Mouse (Mus musculus) thymus, adult 2 months (tissue): ENCODE measurements around the gene Iba57. TPM values are rescaled to one million over a fixed set of nuclear protein-coding genes. Genes with fewer than 3 reads are reported as not detected.
"Not testable (repeated sequence)": the region's sequence is repeated elsewhere in the genome, so short reads cannot be mapped to it uniquely, and the experiment has no call there.

Source experiments
- DNase-seq: peaks from one replicate; pipeline ENCODE4 v3.0.0; 2021
- H3K27ac ChIP-seq: fragments of 200-500 bp; 2 replicates; pipeline ENCODE4 v1.5.1; 2012; ENCODE audit warnings: low read length, control low read depth; ENCODE audit not compliant: control insufficient read depth, insufficient read depth
- H3K27me3 ChIP-seq: fragments of 200-500 bp; 2 replicates; pipeline ENCODE4 v1.6.1; 2012; ENCODE audit warnings: mild to moderate bottlenecking, low read length, moderate library complexity, mixed read lengths; ENCODE audit not compliant: control insufficient read depth, insufficient read depth
- H3K36me3 ChIP-seq: fragments of 200-500 bp; 2 replicates; pipeline ENCODE4 v1.6.1; 2012; ENCODE audit warnings: mild to moderate bottlenecking, low read length, moderate library complexity; ENCODE audit not compliant: control insufficient read depth, insufficient read depth
- H3K4me1 ChIP-seq: fragments of 200-500 bp; replicated peaks from 2 replicates; pipeline ENCODE4 v1.6.1; 2012; ENCODE audit warnings: low read length; ENCODE audit not compliant: control insufficient read depth, insufficient read depth
- H3K4me3 ChIP-seq: fragments of 200-500 bp; 2 replicates; pipeline ENCODE4 v1.5.1; 2012; ENCODE audit warnings: mild to moderate bottlenecking, low read length, control low read depth, moderate library complexity; ENCODE audit not compliant: control insufficient read depth, insufficient read depth
- CTCF ChIP-seq: fragments of 200-500 bp; IDR thresholded peaks from 2 replicates; pipeline ENCODE4 v1.5.1; 2012; ENCODE audit warnings: mild to moderate bottlenecking, control low read depth, low read length, moderate library complexity, borderline replicate concordance; ENCODE audit not compliant: control insufficient read depth, poor library complexity, insufficient read depth; ENCODE audit errors: extremely low read depth
- POLR2A ChIP-seq: fragments of 200-500 bp; IDR thresholded peaks from 2 replicates; pipeline ENCODE4 v1.6.1; 2012; ENCODE audit warnings: mild to moderate bottlenecking, low read length, control low read depth, moderate library complexity; ENCODE audit not compliant: control insufficient read depth, poor library complexity, insufficient read depth; ENCODE audit errors: extremely low read depth
- WGBS: fragments of 180-500 bp; shearing (Covaris S2); methylation state at CpG from one replicate; pipeline ENCODE4 v1.1.7; 2018; 5-methylcytosine and 5-hydroxymethylcytosine counted together
- polyA plus RNA-seq: library from polyadenylated mRNA; depleted of rRNA; stranded (reverse); fragments of >200 nt; gene quantifications from 2 replicates; pipeline ENCODE4 v1.2.3, GENCODE M21; 2012; rRNA removed

The Iba57 gene
- 7.2 and 8.9 TPM in 2 replicates for polyA plus RNA-seq

DNA sequence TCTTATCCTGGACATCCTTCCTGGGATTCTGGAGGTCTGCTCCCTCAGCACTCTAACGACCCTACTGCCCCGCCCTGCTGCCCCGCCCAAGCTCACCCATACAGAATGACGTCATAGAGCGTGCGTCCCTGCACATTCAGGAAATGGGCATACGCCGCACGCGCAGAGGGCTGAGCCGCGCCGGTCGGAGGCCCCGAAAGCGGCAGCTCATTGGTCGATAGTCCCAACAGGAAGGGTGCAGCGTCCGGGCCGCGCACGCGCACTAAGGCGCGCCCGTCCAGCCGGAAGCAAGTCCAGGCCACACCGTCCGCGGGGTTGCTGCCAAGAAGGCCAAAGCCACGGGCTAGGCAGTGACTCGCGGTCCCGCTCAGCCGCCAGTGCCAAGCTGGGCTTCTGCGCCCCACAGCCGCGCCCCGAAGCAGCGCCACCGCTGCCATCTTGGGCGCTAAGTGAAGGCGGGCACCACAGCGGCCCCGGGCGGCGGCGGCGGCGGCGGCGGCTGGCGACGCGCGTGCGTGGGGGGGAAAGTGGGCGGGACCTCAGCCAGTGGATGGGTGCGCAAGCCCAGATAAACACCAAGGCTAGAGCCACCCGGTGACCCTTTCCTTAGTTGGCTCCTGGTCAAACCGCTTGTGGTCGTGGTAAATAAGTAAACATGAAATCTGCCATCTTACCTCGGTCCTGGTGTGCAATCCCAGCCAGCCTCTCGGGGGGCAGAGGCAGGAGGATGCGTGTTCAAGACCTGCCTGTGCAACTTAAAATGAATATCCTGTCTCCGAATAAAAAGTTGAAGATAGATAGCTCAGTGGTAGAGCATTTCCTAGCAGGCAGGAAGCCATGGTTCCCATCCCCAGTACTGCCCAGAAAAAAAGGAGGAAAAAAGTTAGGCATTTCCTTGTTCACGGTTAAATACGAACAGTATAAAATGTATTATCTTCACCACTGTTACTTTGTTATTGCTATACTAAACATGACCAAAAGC, at the start of gene Iba57:
Iba57 (minus strand) TSS at position 485 of the 982 bp plus-strand sequence.
- peak within 1 kb of the TSS; percentile 54 for H3K27ac ChIP-seq
- H3K27me3 ChIP-seq = no peaks in the 10 kb centered on the region
- WGBS = 3% methylated on average over 68 of the region's 68 CpGs
- H3K4me1 ChIP-seq = peaks cover 11% of the 10 kb centered on the region
- TF ChIP-seq CTCF (no peak; the same call in none of the 2 replicates), POLR2A (peak; percentile 83)
- DNase-seq = peak; percentile 95
- H3K36me3 ChIP-seq = no peaks in the 10 kb centered on the region
- H3K4me3 ChIP-seq = peak within 1 kb of the TSS; percentile 59

DNA sequence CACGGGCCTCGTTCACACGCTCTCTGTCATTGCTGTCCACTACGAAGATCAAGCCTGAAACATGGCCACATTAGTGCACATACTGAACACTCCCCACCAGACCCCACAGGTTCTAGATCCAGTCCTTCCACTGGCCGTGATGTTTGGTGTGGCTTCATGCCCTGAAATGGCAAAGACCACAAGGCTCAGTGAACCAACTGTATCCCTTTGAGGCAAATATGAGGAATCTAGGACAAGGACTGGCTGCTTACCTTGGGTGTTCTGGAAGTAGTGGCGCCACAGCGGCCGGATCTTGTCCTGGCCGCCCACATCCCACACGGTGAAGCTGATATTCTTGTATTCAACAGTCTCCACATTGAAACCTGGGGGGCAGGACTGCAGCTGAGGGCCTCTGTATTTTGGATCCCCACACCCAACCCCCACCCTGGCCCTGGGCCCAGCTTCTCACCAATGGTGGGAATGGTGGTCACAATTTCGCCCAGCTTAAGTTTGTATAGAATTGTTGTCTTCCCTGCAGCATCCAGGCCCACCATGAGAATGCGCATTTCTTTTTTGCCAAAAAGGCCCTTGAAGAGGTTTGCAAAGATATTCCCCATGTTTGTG, 49.5 kb upstream of the Iba57 start:
- TF ChIP-seq POLR2A = no peak
- TF ChIP-seq CTCF = no peak
- no peak overlapping the region for H3K4me3 ChIP-seq
- H3K4me1 ChIP-seq = peaks cover 18% of the 10 kb centered on the region
- WGBS = 94% methylated on average over 12 of the region's 12 CpGs
- no peaks in the 10 kb centered on the region for H3K27me3 ChIP-seq
- no peak for DNase-seq
- no peak overlapping the region for H3K27ac ChIP-seq
- H3K36me3 ChIP-seq = peaks cover 14% of the 10 kb centered on the region

DNA sequence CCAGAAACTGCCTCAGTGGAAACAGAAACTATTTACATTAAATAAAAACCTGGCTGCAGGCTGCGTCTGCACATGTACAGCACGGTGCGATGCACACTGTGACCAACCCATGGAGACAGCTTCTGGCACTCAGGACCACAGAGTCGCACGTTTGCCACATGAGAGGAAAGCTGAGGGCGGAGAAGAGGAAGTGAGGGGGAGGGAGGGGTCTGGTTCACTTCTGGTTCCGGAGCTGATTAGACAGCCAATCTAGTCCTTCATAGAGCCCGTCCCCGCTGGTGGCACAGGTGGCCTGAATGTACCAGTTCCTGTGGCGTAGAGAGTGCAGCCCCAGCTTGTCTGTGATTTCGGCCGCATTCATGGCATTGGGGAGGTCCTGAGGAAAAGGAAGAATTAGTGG, 48.8 kb upstream of the Iba57 start:
- Histone ChIP-seq H3K4me1 (peaks cover 19% of the 10 kb centered on the region), H3K36me3 (peaks cover 14% of the 10 kb centered on the region)
- not testable (repeated sequence) for H3K4me3 ChIP-seq, H3K27me3 ChIP-seq, H3K27ac ChIP-seq
- DNase-seq = peak; percentile 56
- WGBS = 5% methylated on average over 12 of the region's 12 CpGs

DNA sequence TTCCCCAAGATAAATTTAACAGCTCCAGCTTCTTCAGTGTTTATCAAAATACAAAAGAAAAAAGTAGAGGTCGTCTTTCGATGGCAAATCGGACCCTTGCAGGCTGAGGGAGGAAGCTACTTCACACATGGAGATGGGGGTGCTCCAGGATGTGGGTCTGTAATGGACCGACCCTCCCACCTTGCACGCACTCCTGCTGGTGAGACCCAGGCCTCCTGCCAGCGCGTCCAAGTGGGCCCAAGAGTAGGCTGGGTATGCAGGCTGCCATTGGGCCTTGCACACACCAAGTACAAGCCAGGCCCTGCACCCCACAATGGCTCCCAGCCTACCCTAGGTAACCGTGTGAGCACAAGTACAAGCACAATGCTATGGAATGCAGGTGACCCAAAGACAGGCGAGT, 48.0 kb upstream of the Iba57 start:
- DNase-seq, H3K27me3 ChIP-seq, H3K4me3 ChIP-seq, H3K27ac ChIP-seq: not testable (repeated sequence)
- 96% methylated on average over 9 of the region's 9 CpGs for WGBS
- H3K4me1 ChIP-seq = peaks cover 19% of the 10 kb centered on the region
- peaks cover 14% of the 10 kb centered on the region for H3K36me3 ChIP-seq

DNA sequence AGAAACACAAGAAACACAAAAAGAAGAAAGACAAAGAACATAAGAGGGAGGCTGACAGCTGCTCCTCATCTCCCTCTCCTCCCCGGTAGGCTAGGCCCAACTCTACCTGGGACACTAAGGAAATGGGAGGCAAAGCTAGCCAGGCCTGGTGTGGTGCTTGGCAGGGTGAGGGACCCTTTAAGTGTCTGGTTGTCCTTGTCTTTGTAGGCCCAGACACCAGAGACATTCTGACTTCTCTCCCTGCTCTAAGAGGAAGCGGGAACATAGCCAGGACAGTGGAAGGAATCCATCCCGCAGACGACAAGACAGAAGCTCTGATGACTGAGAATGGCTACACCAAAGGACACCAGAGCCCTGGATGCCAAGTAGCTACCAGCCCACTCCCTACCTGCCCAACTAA, 46.5 kb upstream of the Iba57 start:
- WGBS = 88% methylated on average over 4 of the region's 4 CpGs
- Histone ChIP-seq H3K4me1 (peaks cover 19% of the 10 kb centered on the region), H3K27me3 (no peaks in the 10 kb centered on the region), H3K4me3 (no peak overlapping the region), H3K36me3 (peaks cover 14% of the 10 kb centered on the region), H3K27ac (no peak overlapping the region)
- no peak for DNase-seq
- TF ChIP-seq CTCF (no peak), POLR2A (no peak)

DNA sequence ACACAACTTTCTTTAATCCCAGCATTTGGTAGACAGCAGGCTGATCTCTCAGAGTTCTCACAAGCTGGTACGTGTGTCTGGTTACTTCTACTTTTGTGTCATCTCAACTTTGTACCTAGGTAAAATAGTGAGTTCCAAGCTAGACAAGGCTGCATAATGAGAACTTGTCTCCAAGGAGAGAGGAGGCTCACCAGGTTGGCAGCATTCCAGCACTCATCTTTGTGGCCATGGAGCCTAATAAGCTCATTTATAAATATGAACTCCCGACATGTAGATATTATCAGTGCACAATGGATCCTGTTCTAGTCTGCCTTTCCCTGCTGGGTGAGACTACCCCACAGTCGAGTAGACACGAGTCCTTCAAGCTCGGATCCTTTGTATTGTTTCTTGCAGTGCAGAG, 46.0 kb upstream of the Iba57 start:
- Histone ChIP-seq H3K36me3 (peaks cover 14% of the 10 kb centered on the region), H3K4me1 (peaks cover 19% of the 10 kb centered on the region), H3K4me3 (no peak overlapping the region), H3K27me3 (no peaks in the 10 kb centered on the region), H3K27ac (no peak overlapping the region)
- TF ChIP-seq CTCF (no peak), POLR2A (no peak)
- no peak for DNase-seq
- WGBS = 87% methylated on average over 5 of the region's 5 CpGs

DNA sequence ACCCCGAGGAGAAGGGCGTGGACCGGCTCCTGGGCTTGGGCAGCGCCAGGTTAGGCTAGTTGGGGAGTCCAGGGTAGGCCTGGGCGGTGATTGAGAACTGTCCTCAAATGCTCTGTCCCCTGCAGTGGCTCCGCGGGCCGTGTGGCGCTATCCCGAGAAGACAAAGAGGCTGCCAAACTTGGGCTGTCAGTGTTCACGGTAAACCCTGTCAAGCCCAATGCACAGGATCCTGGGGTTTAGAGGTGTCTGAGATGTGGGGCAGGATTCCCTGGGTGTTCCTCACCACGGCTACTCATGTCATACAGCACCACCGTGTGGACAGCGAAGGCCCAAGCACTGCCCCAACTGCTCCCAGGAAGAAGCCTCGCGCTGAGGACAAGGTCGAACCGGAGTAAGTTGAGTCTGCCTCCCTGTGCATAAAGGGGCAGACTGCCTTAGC, 45.5 kb upstream of the Iba57 start:
- Histone ChIP-seq H3K27ac (no peak overlapping the region), H3K4me1 (peaks cover 19% of the 10 kb centered on the region), H3K36me3 (peaks cover 14% of the 10 kb centered on the region), H3K27me3 (no peaks in the 10 kb centered on the region), H3K4me3 (peak overlapping the region; percentile 70)
- DNase-seq = peak; percentile 51
- TF ChIP-seq POLR2A = no peak
- no peak for TF ChIP-seq CTCF
- WGBS = 30% methylated on average over 18 of the region's 18 CpGs
